ENCODE assay signal across 7 mouse cellular contexts in genomic region chr3:122729960-122730740, GRCm38 (mm10). TPM values are rescaled to one million over a fixed set of nuclear protein-coding genes. Genes with fewer than 3 reads are reported as not detected.
A peak's percentile ranks its signal among the peaks of the same experiment; 100 is the strongest.
DNase-seq lines count a peak whose midpoint lies in the region; ATAC-seq and TF ChIP-seq lines count a peak whose summit lies in the region.

No protein-coding gene starts in this region.

- TF ChIP-seq CTCF in heart, adult 2 months (IDR thresholded peaks at IDR 0.05), result peak; percentile 83
- TF ChIP-seq CTCF in spleen, adult 2 months (IDR thresholded peaks at IDR 0.05; ENCODE audit: extremely low read depth, insufficient read depth, insufficient read length, insufficient replicate concordance), result no peak

- DNase-seq in adrenal gland, postnatal 36 days, result peak; percentile 87 to 90
- peak; percentile 87 for DNase-seq in embryonic facial prominence, embryonic 10.5 days (ENCODE audit: low spot score)
- peak; percentile 85 to 87 for DNase-seq in heart, adult 2 months
- peak; percentile 76 for DNase-seq in kidney, adult 18-20 months
- DNase-seq in spleen, adult 2 months (ENCODE audit: low read depth in 1 of 2, low spot score in 2 of 2), result peak in 1 of 2 experiments; percentile 11

- peak overlapping the region; percentile 75 for H3K4me3 ChIP-seq in embryonic facial prominence, embryonic 10.5 days
- peak overlapping the region; percentile 89 for H3K4me3 ChIP-seq in heart, adult 2 months
- H3K4me3 ChIP-seq in limb, embryonic 15.5 days, result peak overlapping the region; percentile 76
- peak overlapping the region; percentile 72 for H3K4me3 ChIP-seq in midbrain, embryonic 15.5 days
- peak overlapping the region; percentile 76 for H3K4me3 ChIP-seq in spleen, adult 2 months (ENCODE audit: extremely low read depth, insufficient read depth, insufficient read length)

- peak; percentile 77 for ATAC-seq in limb, embryonic 15.5 days (ENCODE audit: insufficient number of reproducible peaks, low FRiP score, low TSS enrichment, low read depth)
- ATAC-seq in midbrain, embryonic 15.5 days (replicated peaks), result peak; percentile 84

- peaks cover 14% of the 10 kb centered on the region for H3K27me3 ChIP-seq in embryonic facial prominence, embryonic 10.5 days (replicated peaks; ENCODE audit: low read depth, poor library complexity, severe bottlenecking)
- H3K27me3 ChIP-seq in heart, adult 2 months (ENCODE audit: control insufficient read depth, insufficient read depth, low read length), result no peaks in the 10 kb centered on the region
- no peaks in the 10 kb centered on the region for H3K27me3 ChIP-seq in limb, embryonic 15.5 days
- H3K27me3 ChIP-seq in midbrain, embryonic 15.5 days (replicated peaks), result no peaks in the 10 kb centered on the region
- peaks cover 14% of the 10 kb centered on the region for H3K27me3 ChIP-seq in spleen, adult 2 months (ENCODE audit: control insufficient read depth, insufficient read depth, low read length)

- H3K9me3 ChIP-seq in embryonic facial prominence, embryonic 10.5 days, result no peaks in the 10 kb centered on the region
- no peaks in the 10 kb centered on the region for H3K9me3 ChIP-seq in limb, embryonic 15.5 days
- no peaks in the 10 kb centered on the region for H3K9me3 ChIP-seq in midbrain, embryonic 15.5 days

- no peaks in the 10 kb centered on the region for H3K79me2 ChIP-seq in heart, adult 2 months (replicated peaks; ENCODE audit: control insufficient read depth, insufficient read depth, low read length)

- under 1% methylated on average over 92 of the region's 92 CpGs for WGBS in embryonic facial prominence, embryonic 10.5 days
- WGBS in heart, adult 2 months, result under 1% methylated on average over 77 of the region's 92 CpGs
- WGBS in limb, embryonic 15.5 days, result under 1% methylated on average over 90 of the region's 92 CpGs
- under 1% methylated on average over 88 of the region's 92 CpGs for WGBS in midbrain, embryonic 15.5 days
- WGBS in spleen, adult 2 months, result 1% methylated on average over 90 of the region's 92 CpGs

- H3K4me1 ChIP-seq in embryonic facial prominence, embryonic 10.5 days, result peaks cover 20% of the 10 kb centered on the region
- no peaks in the 10 kb centered on the region for H3K4me1 ChIP-seq in heart, adult 2 months (ENCODE audit: control insufficient read depth, insufficient read depth, low read length)
- H3K4me1 ChIP-seq in limb, embryonic 15.5 days, result 0 out of 2 replicates have a peak, but pooled peaks cover 3% of the 10 kb centered on the region
- peaks cover 14% of the 10 kb centered on the region for H3K4me1 ChIP-seq in midbrain, embryonic 15.5 days
- H3K4me1 ChIP-seq in spleen, adult 2 months (ENCODE audit: control insufficient read depth, insufficient read depth, insufficient read length), result peaks cover 8% of the 10 kb centered on the region; the same call in 1 of the 2 replicates

- no peak; the same call in 1 of the 2 replicates for TF ChIP-seq POLR2A in heart, adult 2 months (IDR thresholded peaks at IDR 0.05; ENCODE audit: insufficient read depth, low read depth, low read length)
- TF ChIP-seq POLR2A in spleen, adult 2 months (IDR thresholded peaks at IDR 0.05; ENCODE audit: low read depth, low read length), result no peak

- TF ChIP-seq EP300 in heart, adult 2 months (IDR thresholded peaks at IDR 0.05; ENCODE audit: insufficient read depth, low read depth, low read length), result no peak

- H3K27ac ChIP-seq in embryonic facial prominence, embryonic 10.5 days (replicated peaks), result peak overlapping the region; percentile 92
- peak overlapping the region; percentile 76 for H3K27ac ChIP-seq in heart, adult 2 months
- H3K27ac ChIP-seq in limb, embryonic 15.5 days, result peak overlapping the region; percentile 93
- peak overlapping the region; percentile 82 for H3K27ac ChIP-seq in midbrain, embryonic 15.5 days
- peak overlapping the region; percentile 28; the same call in 1 of the 2 replicates for H3K27ac ChIP-seq in spleen, adult 2 months (ENCODE audit: insufficient read depth, low read length)

- peak overlapping the region; percentile 91 for H3K4me2 ChIP-seq in limb, embryonic 15.5 days
- peak overlapping the region; percentile 88 for H3K4me2 ChIP-seq in midbrain, embryonic 15.5 days

- no peaks in the 10 kb centered on the region for H3K36me3 ChIP-seq in embryonic facial prominence, embryonic 10.5 days (replicated peaks)
- no peaks in the 10 kb centered on the region for H3K36me3 ChIP-seq in heart, adult 2 months (ENCODE audit: control insufficient read depth, insufficient read depth, low read length)
- no peaks in the 10 kb centered on the region for H3K36me3 ChIP-seq in limb, embryonic 15.5 days
- no peaks in the 10 kb centered on the region for H3K36me3 ChIP-seq in midbrain, embryonic 15.5 days (replicated peaks)
- H3K36me3 ChIP-seq in spleen, adult 2 months (ENCODE audit: control insufficient read depth, insufficient read depth, low read length), result no peaks in the 10 kb centered on the region

- intact Hi-C loops in heart, adult 2 months (cut with DNase I), result loop anchor here (2.0 to 5.0 kb wide), 2 partner anchors 53 to 83 kb away; no protein-coding TSS in a partner anchor

- H3K9ac ChIP-seq in heart, adult 2 months (ENCODE audit: low read depth, low read length), result peak overlapping the region; percentile 82
- peak overlapping the region; percentile 73 for H3K9ac ChIP-seq in limb, embryonic 15.5 days
- peak overlapping the region; percentile 60 for H3K9ac ChIP-seq in midbrain, embryonic 15.5 days

RNA-seq across cellular contexts. Expression of gene Pde5a, which starts 1.4 kb away (rescaled TPM):
- 10 to 100 TPM; 36.0 to 58.0 TPM for total RNA-seq in adrenal gland, postnatal 36 days (2021)
- 3.2 and 3.8 TPM in 2 replicates for polyA plus RNA-seq in embryonic facial prominence, embryonic 10.5 days (2016; fragmentation: Nextera tagmentation; extraction: Ambion mirVana)
- 1 to 10 TPM; 4.4 to 4.9 TPM for total RNA-seq in heart, adult 2 months (2021)
- polyA plus RNA-seq in heart, adult 2 months (2012; rRNA removed), result 1.5 and 2.3 TPM in 2 replicates
- 3.1 and 3.3 TPM in 2 replicates for polyA plus RNA-seq in limb, embryonic 15.5 days (2015; fragmentation: Nextera tagmentation; extraction: Ambion mirVana)
- 1.9 TPM in 2 replicates for polyA plus RNA-seq in midbrain, embryonic 15.5 days (2015; fragmentation: Nextera tagmentation; extraction: Ambion mirVana)
- polyA plus RNA-seq in spleen, adult 2 months (2012; rRNA removed), result 1.3 and 1.4 TPM in 2 replicates

Comparison
In these comparisons a context has a peak if more than half of its experiments do, and no peak if none do; other contexts are left out.
1. H3K27ac ChIP-seq: peak in every context shown above with its lines; median percentile 93 in limb, embryonic 15.5 days; 92 in embryonic facial prominence, embryonic 10.5 days; 82 in midbrain, embryonic 15.5 days; 76 in heart, adult 2 months; 28 in spleen, adult 2 months.